Mouse (Mus musculus) neural tube, embryonic 12.5 days (tissue): ENCODE data around the gene Agpat3. TPM values are rescaled to one million over a fixed set of nuclear protein-coding genes. Genes with fewer than 3 reads are reported as not detected.

Source experiments
- ATAC-seq: fragments of 200-750 bp; cut with Nextera tagmentation; 2 replicates; pipeline ENCODE4 v1.8.0; 2017; ENCODE audit warnings: low read depth, mild to moderate bottlenecking, moderate TSS enrichment, moderate library complexity; ENCODE audit not compliant: low FRiP score
- H3K27ac ChIP-seq: fragments of 300-500 bp; sonication (generic); 2 replicates; pipeline ENCODE4 v1.5.1; 2016
- H3K27me3 ChIP-seq: fragments of 300-500 bp; sonication (generic); replicated peaks from 2 replicates; pipeline ENCODE4 v1.6.1; 2016; ENCODE audit warnings: mild to moderate bottlenecking
- H3K36me3 ChIP-seq: fragments of 300-500 bp; sonication (generic); 2 replicates; pipeline ENCODE4 v1.6.1; 2016; ENCODE audit warnings: mild to moderate bottlenecking
- H3K4me1 ChIP-seq: fragments of 300-500 bp; sonication (generic); 2 replicates; pipeline ENCODE4 v1.6.1; 2016
- H3K4me2 ChIP-seq: fragments of 300-500 bp; sonication (generic); replicated peaks from 2 replicates; pipeline ENCODE4 v1.6.1; 2016; ENCODE audit warnings: mild to moderate bottlenecking
- H3K4me3 ChIP-seq: fragments of 300-500 bp; sonication (generic); 2 replicates; pipeline ENCODE4 v1.5.1; 2016
- H3K9ac ChIP-seq: fragments of 300-500 bp; sonication (generic); 2 replicates; pipeline ENCODE4 v1.6.1; 2016; ENCODE audit warnings: mild to moderate bottlenecking
- H3K9me3 ChIP-seq: fragments of 300-500 bp; sonication (generic); 2 replicates; pipeline ENCODE4 v1.6.1; 2016; ENCODE audit warnings: mild to moderate bottlenecking
- WGBS: fragments of 180-500 bp; shearing (Covaris S2); methylation state at CpG from one replicate; pipeline ENCODE4 v1.1.7; 2016; 5-methylcytosine and 5-hydroxymethylcytosine counted together
- polyA plus RNA-seq: library from polyadenylated mRNA; unstranded; fragments of >200 nt; fragmentation: Nextera tagmentation; extraction: Ambion mirVana; gene quantifications from 2 replicates; pipeline ENCODE4 v1.2.1, GENCODE M21; 2016

Agpat3 gene
- polyA plus RNA-seq, 1 experiment from 2014 or later = 62.4 TPM

- Histone ChIP-seq H3K4me1 (no peaks in the 10 kb centered on the region), H3K9me3 (no peaks in the 10 kb centered on the region), H3K36me3 (no peaks in the 10 kb centered on the region), H3K4me3 (no peak overlapping the region), H3K9ac (no peak overlapping the region), H3K27ac (no peak overlapping the region), H3K27me3 (no peaks in the 10 kb centered on the region), H3K4me2 (no peak overlapping the region)
- ATAC-seq = no peak
- 90% methylated on average over 4 of the region's 4 CpGs for WGBS
Measured at GRCm38 (mm10) chr10:78358266-78358665, 6.0 kb upstream of the Agpat3 start.

GRCm38 (mm10) chr10:78357742-78358141, 5.5 kb upstream of the Agpat3 start:
- H3K4me2 ChIP-seq = no peak overlapping the region
- H3K4me1 ChIP-seq = peaks cover 2% of the 10 kb centered on the region; the same call in 1 of the 2 replicates
- ATAC-seq = no peak
- no peak overlapping the region for H3K4me3 ChIP-seq
- H3K27me3 ChIP-seq = no peaks in the 10 kb centered on the region
- no peaks in the 10 kb centered on the region for H3K36me3 ChIP-seq
- H3K27ac ChIP-seq = no peak overlapping the region
- H3K9ac ChIP-seq = no peak overlapping the region
- 87% methylated on average over 5 of the region's 5 CpGs for WGBS
- no peaks in the 10 kb centered on the region for H3K9me3 ChIP-seq

- Histone ChIP-seq H3K4me3 (no peak overlapping the region), H3K9me3 (no peaks in the 10 kb centered on the region), H3K27me3 (no peaks in the 10 kb centered on the region), H3K27ac (no peak overlapping the region), H3K4me2 (no peak overlapping the region), H3K9ac (no peak overlapping the region), H3K4me1 (peaks cover 9% of the 10 kb centered on the region), H3K36me3 (no peaks in the 10 kb centered on the region)
- 83% methylated on average over 1 of the region's 1 CpGs for WGBS
- no peak for ATAC-seq
Measured at GRCm38 (mm10) chr10:78355931-78356593, 3.8 kb upstream of the Agpat3 start.

GRCm38 (mm10) chr10:78353196-78353595, 907 bp upstream of the Agpat3 start:
- no peaks in the 10 kb centered on the region for H3K9me3 ChIP-seq
- H3K27ac ChIP-seq = no peak overlapping the region
- no peaks in the 10 kb centered on the region for H3K36me3 ChIP-seq
- peaks cover 26% of the 10 kb centered on the region for H3K4me1 ChIP-seq
- H3K4me3 ChIP-seq = no peak overlapping the region
- no peak overlapping the region for H3K4me2 ChIP-seq
- no peaks in the 10 kb centered on the region for H3K27me3 ChIP-seq
- 44% methylated on average over 4 of the region's 4 CpGs for WGBS
- no peak for ATAC-seq
- H3K9ac ChIP-seq = no peak overlapping the region

GRCm38 (mm10) chr10:78352666-78353030, 359 bp upstream of the Agpat3 start:
- Histone ChIP-seq H3K36me3 (no peaks in the 10 kb centered on the region), H3K27ac (peak overlapping the region; percentile 62; the same call in 1 of the 2 replicates), H3K4me1 (peaks cover 26% of the 10 kb centered on the region), H3K9ac (peak overlapping the region; percentile 97), H3K27me3 (no peaks in the 10 kb centered on the region), H3K9me3 (no peaks in the 10 kb centered on the region), H3K4me2 (peak overlapping the region; percentile 91), H3K4me3 (peak overlapping the region; percentile 95)
- peak; percentile 57; the same call in 1 of the 2 replicates for ATAC-seq
- 16% methylated on average over 8 of the region's 8 CpGs for WGBS

- peak overlapping the region; percentile 95 for H3K4me3 ChIP-seq
- H3K9me3 ChIP-seq = no peaks in the 10 kb centered on the region
- H3K36me3 ChIP-seq = no peaks in the 10 kb centered on the region
- no peak for ATAC-seq
- 3% methylated on average over 13 of the region's 13 CpGs for WGBS
- peak overlapping the region; percentile 97 for H3K9ac ChIP-seq
- no peaks in the 10 kb centered on the region for H3K27me3 ChIP-seq
- no peak overlapping the region for H3K27ac ChIP-seq
- peak overlapping the region; percentile 91 for H3K4me2 ChIP-seq
- peaks cover 26% of the 10 kb centered on the region for H3K4me1 ChIP-seq
Measured at GRCm38 (mm10) chr10:78351564-78351886, 764 bp downstream of the Agpat3 start.

GRCm38 (mm10) chr10:78350796-78351556, 1.3 kb downstream of the Agpat3 start:
- no peaks in the 10 kb centered on the region for H3K27me3 ChIP-seq
- WGBS = 24% methylated on average over 6 of the region's 6 CpGs
- no peak for ATAC-seq

GRCm38 (mm10) chr10:78349464-78350165, 2.7 kb downstream of the Agpat3 start:
- Histone ChIP-seq H3K4me2 (peak overlapping the region; percentile 91; the same call in 1 of the 2 replicates), H3K9ac (0 out of 2 replicates have a peak overlapping the region, but pooled peaks have one; percentile 29)

More at GRCm38 (mm10) chr10:78350796-78351556, 1.3 kb downstream of the Agpat3 start:
- Histone ChIP-seq H3K9me3 (no peaks in the 10 kb centered on the region), H3K4me1 (peaks cover 26% of the 10 kb centered on the region), H3K4me2 (peak overlapping the region; percentile 91), H3K36me3 (no peaks in the 10 kb centered on the region), H3K27ac (no peak overlapping the region), H3K4me3 (peak overlapping the region; percentile 95), H3K9ac (peak overlapping the region; percentile 97)

GRCm38 (mm10) chr10:78348211-78348610, 4.1 kb downstream of the Agpat3 start:
- Histone ChIP-seq H3K4me3 (no peak overlapping the region), H3K27me3 (no peaks in the 10 kb centered on the region), H3K4me1 (peaks cover 26% of the 10 kb centered on the region), H3K9ac (no peak overlapping the region), H3K9me3 (no peaks in the 10 kb centered on the region), H3K4me2 (no peak overlapping the region), H3K27ac (no peak overlapping the region), H3K36me3 (no peaks in the 10 kb centered on the region)
- ATAC-seq = no peak
- WGBS = 89% methylated on average over 5 of the region's 5 CpGs

More at GRCm38 (mm10) chr10:78349464-78350165, 2.7 kb downstream of the Agpat3 start:
- WGBS = 44% methylated on average over 15 of the region's 15 CpGs
- Histone ChIP-seq H3K4me3 (no peak overlapping the region), H3K9me3 (no peaks in the 10 kb centered on the region), H3K27me3 (no peaks in the 10 kb centered on the region), H3K36me3 (no peaks in the 10 kb centered on the region), H3K27ac (no peak overlapping the region), H3K4me1 (peaks cover 26% of the 10 kb centered on the region)
- no peak for ATAC-seq

- H3K4me1 ChIP-seq = peaks cover 21% of the 10 kb centered on the region
- no peaks in the 10 kb centered on the region for H3K9me3 ChIP-seq
- H3K36me3 ChIP-seq = no peaks in the 10 kb centered on the region
- no peak overlapping the region for H3K9ac ChIP-seq
- no peak overlapping the region for H3K4me3 ChIP-seq
- no peaks in the 10 kb centered on the region for H3K27me3 ChIP-seq
- H3K27ac ChIP-seq = no peak overlapping the region
- no peak for ATAC-seq
- WGBS = 70% methylated on average over 6 of the region's 6 CpGs
- H3K4me2 ChIP-seq = no peak overlapping the region
Measured at GRCm38 (mm10) chr10:78347486-78347885, 4.8 kb downstream of the Agpat3 start.

- no peak for ATAC-seq
- Histone ChIP-seq H3K4me2 (no peak overlapping the region), H3K9me3 (no peaks in the 10 kb centered on the region), H3K9ac (no peak overlapping the region), H3K27ac (no peak overlapping the region), H3K27me3 (no peaks in the 10 kb centered on the region), H3K4me1 (peaks cover 11% of the 10 kb centered on the region), H3K36me3 (peaks cover 3% of the 10 kb centered on the region), H3K4me3 (no peak overlapping the region)
- WGBS = 87% methylated on average over 2 of the region's 2 CpGs
Measured at GRCm38 (mm10) chr10:78345466-78345865, 6.8 kb downstream of the Agpat3 start.

- Histone ChIP-seq H3K4me3 (no peak overlapping the region), H3K4me2 (no peak overlapping the region), H3K9ac (no peak overlapping the region), H3K36me3 (peaks cover 3% of the 10 kb centered on the region), H3K4me1 (no peaks in the 10 kb centered on the region), H3K9me3 (no peaks in the 10 kb centered on the region), H3K27me3 (no peaks in the 10 kb centered on the region), H3K27ac (no peak overlapping the region)
- WGBS = 100% methylated on average over 1 of the region's 1 CpGs
- no peak for ATAC-seq
Measured at GRCm38 (mm10) chr10:78342091-78342490, 10.2 kb downstream of the Agpat3 start.
